Mouse (Mus musculus): ENCODE measurements around the gene Tsc22d1.

DNA sequence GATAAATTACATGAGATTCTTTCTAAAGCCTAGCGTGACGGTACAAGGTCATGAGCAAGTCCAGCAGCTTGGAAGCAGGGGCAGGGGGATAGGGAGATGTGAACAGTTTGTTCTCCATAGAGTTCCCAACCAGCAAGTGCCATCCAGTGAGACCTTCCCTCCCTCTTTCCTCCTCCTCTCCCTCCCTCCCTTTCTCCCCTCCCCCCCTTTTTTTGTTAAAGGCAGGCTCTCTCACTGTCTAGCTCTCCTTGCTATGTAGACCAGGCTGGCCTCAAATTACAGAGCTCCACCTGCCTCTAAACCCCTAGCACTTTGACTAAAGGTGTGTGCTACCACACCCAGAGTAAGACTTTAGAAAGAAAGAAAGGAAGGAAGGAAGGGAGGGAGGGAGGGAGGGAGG lies 63.3 kb downstream of the Tsc22d1 start:
- TF ChIP-seq GATA1 (IDR thresholded peaks at IDR 0.05; ENCODE audit: borderline replicate concordance, low read length), result no peak
- TF ChIP-seq FLI1 (IDR thresholded peaks at IDR 0.05; ENCODE audit: low read length), result no peak
